Mouse (Mus musculus): ENCODE data around the gene Cd47. TPM values are rescaled to one million over a fixed set of nuclear protein-coding genes. Genes with fewer than 3 reads are reported as not detected.
A peak's percentile ranks its signal among the peaks of the same experiment; 100 is the strongest.

Cd47 gene
- total and polyA plus RNA-seq, 3 experiments = 102 to 277 (median 142) TPM

DNA sequence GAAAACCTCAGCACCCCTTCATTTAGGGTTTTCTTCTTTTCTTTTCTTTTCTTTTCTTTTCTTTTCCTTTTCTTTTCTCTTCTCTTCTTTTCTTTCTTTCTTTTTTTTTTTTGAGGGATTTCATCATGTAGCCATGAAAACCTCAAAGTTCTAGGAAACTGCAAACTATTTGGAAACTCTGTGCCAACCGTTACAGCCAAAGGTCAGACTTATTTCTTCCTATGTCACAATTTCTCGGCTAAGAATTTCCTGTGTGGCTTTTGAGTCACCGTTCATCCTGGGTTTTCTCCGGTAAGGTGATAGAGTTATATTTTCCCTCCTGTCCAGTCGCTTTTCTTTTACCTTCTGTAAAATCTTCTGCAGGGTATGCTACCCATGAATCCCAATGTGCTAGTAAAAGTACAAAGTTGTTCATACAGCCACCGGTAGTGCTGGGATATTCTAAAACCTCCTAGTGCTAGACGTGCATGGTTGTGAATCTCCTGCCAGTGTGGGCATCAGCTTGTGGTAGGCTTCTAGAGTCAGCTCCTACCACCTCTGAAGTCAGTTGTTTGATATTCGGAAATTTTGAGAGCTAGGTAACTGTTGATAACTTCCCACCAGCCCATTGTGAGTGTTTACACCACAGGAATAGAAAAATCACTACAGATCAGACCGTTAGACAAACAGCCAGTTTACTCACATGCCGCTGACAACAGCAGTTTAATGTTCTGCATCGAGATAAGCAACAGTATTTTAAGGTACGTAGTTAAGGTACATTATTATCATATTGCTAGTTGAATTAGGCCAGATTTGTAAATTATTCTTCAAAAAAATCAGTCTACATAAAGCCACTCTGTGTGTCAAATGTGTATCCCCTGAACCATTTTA is 29.8 kb upstream of the Cd47 start:
- Histone ChIP-seq H3K36me3 (replicated peaks in 1 of 2; ENCODE audit: control insufficient read depth in 1 of 2, insufficient read depth in 1 of 2, low read length in 1 of 2) (peaks cover 0 to under 1% of the 10 kb centered on the region in 2 experiments), H3K4me2 (ENCODE audit: insufficient read depth, low read depth, poor library complexity, severe bottlenecking) (no peak overlapping the region), H3K9me3 (replicated peaks; ENCODE audit: low read length) (no peaks in the 10 kb centered on the region), H3K27ac (ENCODE audit: insufficient read depth, low read depth) (no peak overlapping the region), H3K4me3 (replicated peaks in 1 of 3; ENCODE audit: low read depth in 2 of 3, low read length in 2 of 3, poor library complexity in 1 of 3) (no peak overlapping the region), H3K4me1 (ENCODE audit: control insufficient read depth in 1 of 2, insufficient read depth in 2 of 2) (peaks cover 18 to 47% of the 10 kb centered on the region in 2 experiments), H3K79me2 (replicated peaks; ENCODE audit: control insufficient read depth, extremely low read depth, insufficient read depth, poor library complexity, severe bottlenecking) (no peaks in the 10 kb centered on the region), H3K27me3 (replicated peaks) (no peaks in the 10 kb centered on the region), H3K9ac (ENCODE audit: insufficient read depth, low read depth) (no peak overlapping the region)
- TF ChIP-seq CTCF (conservative IDR thresholded peaks at IDR 0.05 in 1 of 2, IDR thresholded peaks at IDR 0.05 in 1 of 2; ENCODE audit: low read depth in 2 of 2, low read length in 2 of 2) (no peak), EP300 (IDR thresholded peaks at IDR 0.05; ENCODE audit: low read length) (0 out of 2 replicates have a peak, but pooled peaks have one; percentile 13)
- no peak for DNase-seq (ENCODE audit: extremely low read depth)
- in situ Hi-C loops (cut with MboI; ENCODE audit: low pct_ligation_motif_present, low pct_unique_long_range_greater_than_20kb, low sequenced_read_pairs) = no loop called here
- dilution Hi-C loops (cut with MboI; ENCODE audit: extremely low pct_ligation_motif_present, extremely low pct_unique_long_range_greater_than_20kb, low sequenced_read_pairs) = no loop called here

DNA sequence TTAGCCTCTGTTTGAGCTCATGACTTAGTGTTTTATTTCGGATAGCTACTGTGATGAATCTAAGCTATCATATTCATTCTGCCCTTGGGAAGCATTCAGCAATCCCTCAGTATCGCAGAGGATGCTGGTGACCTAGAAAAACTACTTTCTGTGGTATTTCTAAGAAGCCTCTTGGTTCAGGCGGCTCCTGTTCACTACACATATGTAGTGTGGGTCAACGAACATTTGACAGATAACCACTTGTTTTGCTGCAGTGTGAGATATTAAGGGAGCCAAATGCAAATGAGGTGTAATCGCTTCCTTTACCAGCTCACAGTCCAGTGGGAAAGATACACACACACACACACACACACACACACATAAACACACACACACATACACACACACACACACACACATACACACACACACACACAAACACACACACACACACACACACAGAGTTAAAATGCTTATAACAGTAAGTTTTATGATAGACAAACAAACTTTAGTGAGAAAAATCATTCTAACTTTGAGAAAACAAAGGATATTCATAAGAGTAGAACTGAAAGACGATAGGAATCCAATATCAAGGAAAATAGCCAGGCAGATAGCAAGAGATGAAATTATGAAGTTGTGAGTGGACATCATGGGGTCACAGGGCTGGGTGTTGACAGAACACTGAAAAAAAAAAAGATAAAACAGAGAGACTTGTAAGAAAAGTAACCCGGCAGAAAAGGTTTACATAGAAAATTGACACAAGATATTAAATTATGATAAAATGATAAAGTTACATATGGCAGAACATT is 28.5 kb upstream of the Cd47 start:
- no peaks in the 10 kb centered on the region for H3K36me3 ChIP-seq (replicated peaks in 1 of 2; ENCODE audit: control insufficient read depth in 1 of 2, insufficient read depth in 1 of 2, low read length in 1 of 2)
- no peaks in the 10 kb centered on the region for H3K79me2 ChIP-seq (replicated peaks; ENCODE audit: control insufficient read depth, extremely low read depth, insufficient read depth, poor library complexity, severe bottlenecking)
- H3K27me3 ChIP-seq (replicated peaks) = no peaks in the 10 kb centered on the region
- H3K4me2 ChIP-seq (ENCODE audit: insufficient read depth, low read depth, poor library complexity, severe bottlenecking) = no peak overlapping the region
- peaks cover 16 to 46% of the 10 kb centered on the region in 2 experiments for H3K4me1 ChIP-seq (ENCODE audit: control insufficient read depth in 1 of 2, insufficient read depth in 2 of 2)
- in situ Hi-C loops (cut with MboI; ENCODE audit: low pct_ligation_motif_present, low pct_unique_long_range_greater_than_20kb, low sequenced_read_pairs) (no loop called here), dilution Hi-C loops (cut with MboI; ENCODE audit: extremely low pct_ligation_motif_present, extremely low pct_unique_long_range_greater_than_20kb, low sequenced_read_pairs) (no loop called here)
- DNase-seq (ENCODE audit: extremely low read depth) = no peak
- no peak overlapping the region for H3K9ac ChIP-seq (ENCODE audit: insufficient read depth, low read depth)
- no peak overlapping the region for H3K4me3 ChIP-seq (replicated peaks in 1 of 3; ENCODE audit: low read depth in 2 of 3, low read length in 2 of 3, poor library complexity in 1 of 3)
- H3K9me3 ChIP-seq (replicated peaks; ENCODE audit: low read length) = no peaks in the 10 kb centered on the region
- TF ChIP-seq EP300 (IDR thresholded peaks at IDR 0.05; ENCODE audit: low read length) = 0 out of 2 replicates have a peak, but pooled peaks have one; percentile 15
- no peak for TF ChIP-seq JUND (conservative IDR thresholded peaks at IDR 0.05; ENCODE audit: low read depth, low read length)
- H3K27ac ChIP-seq (ENCODE audit: insufficient read depth, low read depth) = no peak overlapping the region

GRCm38 (mm10) chr16:49772576-49772975 is 27.8 kb upstream of the Cd47 start:
- dilution Hi-C loops (cut with MboI; ENCODE audit: extremely low pct_ligation_motif_present, extremely low pct_unique_long_range_greater_than_20kb, low sequenced_read_pairs) = no loop called here
- no peak overlapping the region for H3K4me3 ChIP-seq (replicated peaks in 1 of 3; ENCODE audit: low read depth in 2 of 3, low read length in 2 of 3, poor library complexity in 1 of 3)
- peaks cover 16 to 39% of the 10 kb centered on the region in 2 experiments for H3K4me1 ChIP-seq (ENCODE audit: control insufficient read depth in 1 of 2, insufficient read depth in 2 of 2)
- no peaks in the 10 kb centered on the region for H3K79me2 ChIP-seq (replicated peaks; ENCODE audit: control insufficient read depth, extremely low read depth, insufficient read depth, poor library complexity, severe bottlenecking)
- no peaks in the 10 kb centered on the region for H3K27me3 ChIP-seq (replicated peaks)
- no peaks in the 10 kb centered on the region for H3K36me3 ChIP-seq (replicated peaks in 1 of 2; ENCODE audit: control insufficient read depth in 1 of 2, insufficient read depth in 1 of 2, low read length in 1 of 2)
- no peak for DNase-seq (ENCODE audit: extremely low read depth)
- TF ChIP-seq ETS1 (conservative IDR thresholded peaks at IDR 0.05; ENCODE audit: low read depth, low read length) (no peak), RCOR1 (conservative IDR thresholded peaks at IDR 0.05; ENCODE audit: low read depth, low read length) (no peak), MAZ (IDR thresholded peaks at IDR 0.05; ENCODE audit: low read depth, low read length) (no peak), EP300 (IDR thresholded peaks at IDR 0.05; ENCODE audit: low read length) (no peak), ZKSCAN1 (IDR thresholded peaks at IDR 0.05; ENCODE audit: borderline replicate concordance, low read depth, low read length) (no peak), JUN (IDR thresholded peaks at IDR 0.05; ENCODE audit: insufficient read depth, low read depth, low read length) (no peak), SIN3A (IDR thresholded peaks at IDR 0.05; ENCODE audit: low read length) (no peak), RAD21 (IDR thresholded peaks at IDR 0.05; ENCODE audit: low read depth, low read length) (no peak)
- no peak overlapping the region for H3K9ac ChIP-seq (ENCODE audit: insufficient read depth, low read depth)
- in situ Hi-C loops (cut with MboI; ENCODE audit: low pct_ligation_motif_present, low pct_unique_long_range_greater_than_20kb, low sequenced_read_pairs) = no loop called here
- no peaks in the 10 kb centered on the region for H3K9me3 ChIP-seq (replicated peaks; ENCODE audit: low read length)
- no peak overlapping the region for H3K4me2 ChIP-seq (ENCODE audit: insufficient read depth, low read depth, poor library complexity, severe bottlenecking)
- no peak overlapping the region for H3K27ac ChIP-seq (ENCODE audit: insufficient read depth, low read depth)
